Mouse (Mus musculus): ENCODE results near the gene Cubn.

DNA sequence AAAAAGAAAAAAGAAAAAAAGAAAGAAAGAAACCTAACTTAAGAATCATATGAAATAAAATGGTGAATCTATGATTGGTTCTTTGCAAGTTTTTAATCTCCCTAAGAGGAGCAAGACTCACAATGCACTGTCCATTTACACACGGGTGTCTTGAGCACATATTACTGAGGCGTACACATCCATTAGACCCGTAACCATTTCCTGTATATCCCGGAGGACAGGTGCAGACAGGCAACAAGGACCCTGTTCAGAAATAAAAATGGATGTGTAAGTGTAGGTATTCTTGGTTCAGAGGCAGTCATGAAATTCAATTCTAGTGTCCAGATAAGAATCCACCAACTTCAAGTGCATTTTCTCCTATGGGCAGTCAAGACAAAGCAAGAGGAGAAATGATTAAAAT lies 22.0 kb downstream of the Cubn start:
- TF ChIP-seq CTCF (IDR thresholded peaks at IDR 0.05; ENCODE audit: low read depth) (no peak), EP300 (IDR thresholded peaks at IDR 0.05; ENCODE audit: low read depth) (no peak)
